Mouse (Mus musculus): ENCODE data around the gene Ppib. TPM values are rescaled to one million over a fixed set of nuclear protein-coding genes. Genes with fewer than 3 reads are reported as not detected.

Ppib gene
- polyA plus RNA-seq (2012): 31.6 and 94.9 TPM in 2 replicates

DNA sequence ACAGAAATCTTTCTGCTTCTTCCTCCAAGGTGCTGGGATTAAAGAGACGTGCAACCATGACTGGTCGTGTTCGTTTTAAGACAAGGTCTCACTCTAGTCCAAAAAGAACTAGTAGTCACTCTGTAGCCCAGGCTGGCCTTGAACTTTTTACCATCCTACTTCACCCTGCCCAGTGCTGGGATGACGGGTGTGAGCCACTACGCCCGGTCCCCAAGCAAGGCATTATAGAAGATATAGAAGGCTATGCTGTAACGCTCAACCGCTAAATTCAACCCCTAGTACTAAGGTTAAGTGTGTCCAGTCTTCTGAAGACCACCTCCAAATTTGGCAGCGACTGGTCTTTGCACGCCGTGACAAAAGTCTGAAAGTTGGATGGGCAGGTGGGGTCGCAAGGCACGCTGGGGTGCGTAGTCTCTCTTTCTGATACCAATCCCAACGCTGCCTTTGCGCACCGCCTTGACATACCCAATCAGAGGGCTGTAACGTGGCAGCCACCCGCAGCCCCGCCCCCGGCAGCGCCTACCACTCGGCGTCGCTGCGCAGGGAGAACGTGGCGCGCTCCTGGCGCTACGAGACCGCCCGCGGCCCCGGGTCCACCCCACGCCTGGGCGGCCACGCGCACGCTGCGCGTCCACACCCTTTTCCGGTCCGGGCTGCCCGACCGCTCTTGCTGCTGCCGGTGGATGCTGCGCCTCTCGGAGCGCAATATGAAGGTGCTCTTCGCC, at the start of gene Ppib:
Ppib (plus strand) TSS at position 640 of the 725 bp plus-strand sequence.
- no peak for TF ChIP-seq GATA1 (IDR thresholded peaks at IDR 0.05; ENCODE audit: low read length)

DNA sequence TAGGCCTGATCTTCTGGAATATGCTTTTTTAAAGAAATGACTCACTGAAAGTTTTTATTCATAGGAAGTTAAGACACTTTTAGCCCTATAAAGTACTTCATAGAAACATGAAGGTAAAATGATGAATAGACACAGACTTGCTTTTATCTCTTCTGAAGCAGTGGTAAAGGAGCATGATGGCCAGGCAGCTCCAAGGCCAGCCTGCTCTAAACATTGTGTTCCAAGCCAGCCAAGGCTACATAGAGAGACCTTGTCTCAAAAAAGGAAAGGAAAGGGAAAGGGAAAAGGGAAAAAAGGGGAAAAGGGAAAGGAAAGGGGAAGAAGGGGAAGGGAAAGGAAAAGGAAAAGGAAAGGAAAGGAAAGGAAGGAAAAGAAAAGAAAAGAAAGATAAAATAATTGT, 39.4 kb upstream of the Ppib start:
- no peak for TF ChIP-seq GATA1 (IDR thresholded peaks at IDR 0.05; ENCODE audit: low read length)

DNA sequence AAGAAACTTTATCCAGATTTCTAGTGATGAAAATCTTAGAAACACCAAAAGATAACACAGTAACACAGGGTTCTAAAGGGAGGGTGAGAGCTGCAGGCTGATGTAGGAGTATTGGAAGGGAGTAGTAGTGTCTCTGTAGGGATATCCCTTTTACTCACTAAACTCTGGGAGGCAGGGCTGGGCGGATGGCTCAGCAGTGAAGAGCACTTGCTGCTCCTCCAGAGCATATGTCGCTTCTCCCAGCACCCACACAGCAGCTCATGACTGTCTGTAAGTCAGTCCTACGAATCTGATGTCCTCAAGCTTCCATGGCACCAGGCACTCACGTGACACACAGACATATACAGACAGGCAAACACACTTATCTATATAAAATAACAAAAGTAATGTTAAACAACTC, 21.9 kb upstream of the Ppib start:
- TF ChIP-seq GATA1 (IDR thresholded peaks at IDR 0.05; ENCODE audit: low read length): no peak

DNA sequence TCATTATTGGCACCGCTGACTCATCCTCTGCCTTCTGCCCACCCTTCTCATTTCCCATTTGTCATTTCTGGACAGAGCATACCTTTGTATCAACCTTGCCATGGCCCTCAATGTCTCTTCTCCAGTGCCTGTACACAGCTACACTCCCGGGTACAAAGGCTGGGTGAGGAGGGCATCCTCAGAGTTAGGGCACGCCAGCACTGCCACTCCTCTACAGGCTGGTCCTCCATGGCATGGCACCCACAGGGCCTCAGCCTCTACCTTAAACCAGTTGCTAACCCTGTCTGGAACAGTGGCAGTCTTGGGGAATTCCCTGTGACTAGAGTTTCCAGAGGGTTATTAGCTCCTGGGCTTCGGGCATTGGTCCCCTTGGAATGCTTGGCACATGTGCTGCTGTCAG, 21.4 kb upstream of the Ppib start:
- TF ChIP-seq GATA1 (IDR thresholded peaks at IDR 0.05; ENCODE audit: low read length): no peak

DNA sequence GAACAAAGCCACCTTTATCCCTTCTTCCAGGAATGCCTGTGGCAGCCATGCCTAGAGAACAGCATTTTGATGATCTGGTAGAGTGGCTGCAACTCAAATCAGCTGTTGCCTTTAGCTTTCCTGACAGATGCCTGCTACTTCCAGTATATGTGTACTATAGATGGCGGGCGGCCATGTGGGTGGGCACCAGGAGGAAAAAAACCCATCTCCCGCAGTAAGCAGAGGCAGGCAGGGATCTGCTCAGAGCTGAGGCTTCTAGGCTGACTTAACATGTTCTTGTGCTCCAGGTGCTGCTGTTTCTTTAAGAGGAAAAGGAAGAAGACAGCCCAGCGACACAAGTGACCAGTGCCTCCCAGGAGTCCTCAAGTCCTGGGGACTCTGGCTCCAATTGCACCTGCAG, 20.7 kb upstream of the Ppib start:
- TF ChIP-seq GATA1 (IDR thresholded peaks at IDR 0.05; ENCODE audit: low read length): no peak

DNA sequence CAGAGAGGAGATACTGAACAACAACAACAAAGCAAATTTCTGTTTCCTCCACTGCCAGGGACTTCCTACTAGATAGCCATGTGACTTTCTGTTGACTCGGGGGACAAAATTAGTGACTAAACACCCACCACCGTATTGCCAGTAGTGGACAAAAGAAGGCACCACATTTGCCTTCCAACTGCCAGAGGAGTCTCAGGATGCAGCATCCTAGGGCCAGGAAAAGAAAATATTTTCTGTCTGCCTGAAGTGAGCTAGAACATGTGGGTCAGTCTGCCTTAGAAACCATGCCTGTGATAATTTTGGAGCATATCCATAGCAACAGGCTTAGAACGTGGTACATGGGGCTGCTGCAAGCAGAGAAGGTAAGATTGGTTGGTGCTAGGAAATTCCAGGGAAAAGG, 19.2 kb upstream of the Ppib start:
- no peak for TF ChIP-seq GATA1 (IDR thresholded peaks at IDR 0.05; ENCODE audit: low read length)

DNA sequence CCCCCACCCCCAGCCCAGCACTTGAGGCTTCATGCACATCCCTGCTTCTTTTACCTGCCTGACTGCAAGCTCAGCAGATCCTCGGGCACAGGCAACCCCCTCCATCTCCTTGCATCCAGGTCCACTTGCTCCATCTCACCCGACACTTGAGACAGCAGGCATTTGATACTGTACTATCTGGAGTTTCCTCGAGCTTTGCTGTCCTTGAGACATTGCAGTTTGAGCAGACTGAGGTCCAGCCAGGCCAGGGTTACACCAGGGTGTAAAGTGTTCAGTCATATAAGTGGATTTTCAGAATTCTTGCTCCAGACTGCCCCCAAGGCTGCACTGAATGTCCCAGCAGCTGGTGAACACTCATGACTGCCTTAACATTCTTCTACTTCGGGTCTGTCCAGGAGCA, 17.7 kb upstream of the Ppib start:
- no peak for TF ChIP-seq GATA1 (IDR thresholded peaks at IDR 0.05; ENCODE audit: low read length)

DNA sequence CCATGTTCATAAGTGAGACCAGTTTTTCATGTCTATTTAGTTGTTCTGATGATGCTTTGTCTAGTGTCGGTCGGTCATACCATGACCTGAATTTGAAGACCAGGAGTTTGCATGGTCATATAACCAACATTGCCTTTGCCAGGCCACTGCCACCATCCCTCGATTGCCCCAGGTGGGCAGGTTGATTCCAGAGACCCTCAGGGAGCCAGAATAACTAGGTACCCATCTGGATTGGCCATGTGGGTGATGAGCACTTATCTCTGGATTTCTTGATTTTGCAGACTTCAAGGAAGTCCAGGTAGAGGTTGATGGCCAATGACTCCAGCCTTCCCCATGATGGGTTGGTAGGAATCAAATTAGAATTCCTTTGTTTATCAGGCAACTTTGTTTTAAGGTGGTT, 16.8 kb upstream of the Ppib start:
- TF ChIP-seq GATA1 (IDR thresholded peaks at IDR 0.05; ENCODE audit: low read length): no peak

DNA sequence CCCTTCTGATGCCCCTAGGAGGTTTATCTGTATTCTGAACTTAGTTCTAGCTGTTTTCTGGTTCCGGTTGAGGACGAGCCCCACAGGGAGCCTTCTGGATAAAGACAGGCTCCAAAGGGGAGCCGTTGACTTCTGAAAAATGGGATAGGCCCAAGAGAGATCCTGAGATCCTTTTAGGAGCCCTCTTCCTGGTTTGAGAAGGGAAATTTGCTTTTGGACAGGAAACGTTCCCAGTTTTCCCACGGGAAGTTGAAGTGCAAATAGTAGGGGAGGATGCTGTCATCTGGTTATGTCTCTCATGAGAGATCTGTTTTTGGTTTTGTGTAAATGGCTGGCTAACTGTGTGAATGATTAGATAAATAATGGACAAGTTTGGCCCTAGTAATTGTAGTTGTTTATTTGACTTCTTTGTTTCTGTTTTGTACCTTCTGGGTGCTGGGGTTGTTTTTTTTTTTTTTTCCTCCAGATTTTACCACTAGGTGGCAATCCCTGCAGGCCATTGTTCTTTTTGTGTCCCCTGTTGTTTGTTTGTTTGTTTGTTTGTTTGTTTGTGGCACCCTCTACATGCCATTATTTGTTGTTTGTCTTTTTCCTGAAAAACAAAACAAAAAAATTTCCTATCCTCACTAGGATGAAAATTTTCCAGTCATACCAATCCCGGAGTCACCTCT, 10.0 kb upstream of the Ppib start:
- no peak for TF ChIP-seq GATA1 (IDR thresholded peaks at IDR 0.05; ENCODE audit: low read length)

DNA sequence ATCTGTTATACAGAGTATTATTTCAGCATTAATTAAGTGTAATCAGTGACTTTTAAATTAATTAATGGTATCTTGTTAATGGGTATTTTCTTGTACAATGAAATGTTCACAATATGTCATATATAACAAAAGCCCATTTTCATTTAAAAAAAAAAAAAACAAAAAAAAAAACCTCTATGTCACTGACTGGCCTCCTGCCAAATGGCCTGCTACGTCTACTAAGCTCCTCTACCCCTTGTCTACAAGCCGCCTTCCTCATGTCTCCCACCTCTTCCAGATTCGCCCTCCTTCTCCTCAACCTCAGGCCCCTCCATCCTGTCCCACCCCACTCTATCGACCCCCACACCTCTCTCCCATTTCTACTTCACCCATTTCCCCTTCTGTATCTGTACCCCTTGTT, 8.5 kb upstream of the Ppib start:
- TF ChIP-seq GATA1 (IDR thresholded peaks at IDR 0.05; ENCODE audit: low read length): no peak

DNA sequence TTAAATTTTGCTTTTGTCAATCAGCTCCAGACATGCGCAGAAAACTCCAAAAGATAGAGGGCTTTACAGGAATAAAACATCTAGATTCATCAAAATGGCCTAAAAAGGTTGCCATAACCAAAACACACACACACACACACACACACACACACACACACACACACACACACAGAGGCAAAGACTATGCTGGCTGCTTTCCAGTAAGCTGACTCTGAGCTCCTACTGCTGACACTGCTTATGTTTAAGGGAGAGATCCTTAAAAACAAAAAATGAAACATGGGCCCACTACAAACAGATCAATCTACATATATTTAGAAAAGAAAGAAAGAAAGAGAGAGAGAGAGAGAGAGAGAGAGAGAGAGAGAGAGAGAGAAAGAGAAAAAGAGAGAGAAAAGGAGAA, 7.3 kb upstream of the Ppib start:
- no peak for TF ChIP-seq GATA1 (IDR thresholded peaks at IDR 0.05; ENCODE audit: low read length)

DNA sequence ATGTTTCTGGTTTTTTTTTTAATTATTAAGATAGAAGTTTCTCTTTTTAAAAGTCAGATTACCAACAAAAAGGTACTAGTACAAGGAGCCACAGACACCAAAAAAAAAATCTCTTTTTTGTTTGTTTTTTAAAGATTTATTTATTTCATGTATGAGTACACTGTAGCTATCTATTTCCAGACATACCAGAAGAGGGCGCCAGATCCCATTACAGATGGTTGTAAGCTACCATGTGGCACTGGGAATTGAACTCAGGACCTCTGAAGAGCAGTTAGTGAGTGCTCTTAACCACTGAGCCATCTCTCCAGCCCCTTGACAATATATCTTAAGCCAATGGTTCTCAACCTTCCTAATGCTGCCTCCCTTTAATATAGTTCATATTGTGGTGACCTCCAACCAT, 6.4 kb upstream of the Ppib start:
- no peak for TF ChIP-seq GATA1 (IDR thresholded peaks at IDR 0.05; ENCODE audit: low read length)

DNA sequence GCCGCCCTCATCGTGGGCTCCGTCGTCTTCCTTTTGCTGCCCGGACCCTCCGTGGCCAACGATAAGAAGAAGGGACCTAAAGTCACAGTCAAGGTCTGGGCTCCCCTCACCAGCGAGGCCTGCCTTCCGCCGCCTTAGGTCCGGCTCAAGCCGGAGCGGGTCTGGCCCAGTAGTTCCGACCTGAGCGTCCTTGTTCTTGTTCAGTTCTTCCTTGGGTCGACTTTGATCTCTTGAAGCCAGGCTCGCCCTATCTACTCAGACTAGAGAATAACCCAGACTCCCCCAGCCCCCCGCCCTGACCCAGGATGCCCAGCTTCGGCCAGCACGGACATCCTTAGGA, 256 bp downstream of the Ppib start:
- TF ChIP-seq GATA1 (IDR thresholded peaks at IDR 0.05; ENCODE audit: low read length): no peak

DNA sequence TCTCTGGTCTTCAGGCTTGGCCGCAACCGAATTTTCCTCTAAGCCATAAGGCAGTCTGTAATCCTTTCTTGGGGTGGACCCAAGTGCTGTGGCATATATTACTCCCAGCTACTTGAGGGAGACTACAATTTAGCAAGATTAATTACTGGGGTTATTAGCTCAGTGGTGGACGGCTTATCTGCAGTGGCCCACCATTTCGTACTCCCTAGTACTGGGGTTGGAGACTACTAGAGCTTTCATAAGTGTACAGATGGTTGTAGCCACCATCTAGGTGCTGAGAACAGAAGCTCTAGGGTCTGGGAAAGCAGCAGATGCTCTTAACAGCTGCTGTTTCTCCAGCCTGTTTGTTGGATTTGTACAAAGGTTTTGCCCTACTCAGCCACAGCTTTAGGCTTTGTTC, 964 bp downstream of the Ppib start:
- TF ChIP-seq GATA1 (IDR thresholded peaks at IDR 0.05; ENCODE audit: low read length): no peak

DNA sequence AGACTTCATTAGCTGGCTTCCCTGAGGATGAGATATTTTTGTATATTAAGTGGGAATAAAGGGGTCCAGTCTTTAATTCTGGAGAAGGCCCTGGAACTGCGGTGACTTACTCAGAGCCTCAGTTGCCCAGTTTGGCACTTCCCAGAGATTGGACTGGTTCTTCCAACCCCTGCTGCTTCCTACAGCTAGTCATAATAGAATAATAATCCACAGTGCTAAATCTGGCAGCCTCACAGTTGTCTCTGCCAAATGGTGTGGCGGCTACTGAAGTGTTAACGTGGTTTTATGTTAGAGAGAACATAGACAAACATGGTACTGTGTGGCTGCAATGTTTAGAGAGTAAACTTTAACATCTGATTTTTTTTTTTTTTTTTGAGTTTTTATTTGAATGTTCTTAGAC, 1.6 kb downstream of the Ppib start:
- no peak for TF ChIP-seq GATA1 (IDR thresholded peaks at IDR 0.05; ENCODE audit: low read length)

DNA sequence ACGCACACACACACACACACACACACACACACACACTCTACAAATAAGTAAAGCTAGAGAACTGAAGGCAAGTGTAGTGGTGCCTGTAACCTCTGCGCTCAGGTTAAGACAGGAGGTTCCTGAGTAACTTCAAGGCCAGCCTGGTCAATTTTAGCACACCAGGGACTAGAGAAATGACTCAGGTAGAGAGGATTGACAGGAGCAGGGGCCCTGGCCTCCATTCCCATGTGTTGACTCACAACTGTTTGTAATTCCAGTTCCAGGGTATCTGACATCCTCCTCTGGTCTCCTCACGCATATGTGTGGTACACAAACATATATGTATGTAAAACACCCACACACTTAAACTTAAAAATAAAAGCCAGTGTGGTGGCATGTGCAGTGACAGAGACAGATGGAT, 3.4 kb downstream of the Ppib start:
- no peak for TF ChIP-seq GATA1 (IDR thresholded peaks at IDR 0.05; ENCODE audit: low read length)

DNA sequence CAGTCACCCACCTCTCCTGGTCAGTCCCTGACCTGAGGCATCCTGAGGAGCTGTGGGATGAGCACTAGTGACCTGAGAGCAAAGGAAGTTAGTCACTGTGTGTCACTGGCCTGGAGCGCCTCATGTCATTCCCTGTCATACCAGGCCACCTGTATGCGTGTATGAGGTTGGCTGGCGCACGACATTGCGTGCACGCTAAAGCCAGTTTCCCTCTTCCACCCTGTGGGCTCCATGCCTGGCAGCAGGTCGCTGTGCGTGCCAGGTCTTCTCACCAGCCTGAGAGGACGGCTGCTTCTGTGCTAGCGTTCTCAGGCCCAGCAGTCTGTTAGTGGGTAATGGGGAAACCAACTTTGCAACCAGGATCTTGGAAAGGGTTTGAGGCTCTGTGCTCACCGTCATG, 4.3 kb downstream of the Ppib start:
- no peak for TF ChIP-seq GATA1 (IDR thresholded peaks at IDR 0.05; ENCODE audit: low read length)

Data from G1E-ER4 (cell line).